Mouse (Mus musculus): ENCODE data around the gene Gm44.
"Not testable (repeated sequence)": the region's sequence is repeated elsewhere in the genome, so short reads cannot be mapped to it uniquely, and the experiment has no call there.

The Gm44 gene

GRCm38 (mm10) chrX:90891842-90892241 is at the start of gene Gm44:
Gm44 (plus strand) TSS chrX:90892142.
- DNase-seq = no peak

- DNase-seq = no peak
These were observed 36.0 kb downstream of the Gm44 start for GRCm38 (mm10) chrX:90927989-90928388.

GRCm38 (mm10) chrX:90938211-90938610 is 46.3 kb downstream of the Gm44 start:
- DNase-seq = not testable (repeated sequence)
